8 mouse cellular contexts compared by ENCODE assay signal in the genomic region with DNA sequence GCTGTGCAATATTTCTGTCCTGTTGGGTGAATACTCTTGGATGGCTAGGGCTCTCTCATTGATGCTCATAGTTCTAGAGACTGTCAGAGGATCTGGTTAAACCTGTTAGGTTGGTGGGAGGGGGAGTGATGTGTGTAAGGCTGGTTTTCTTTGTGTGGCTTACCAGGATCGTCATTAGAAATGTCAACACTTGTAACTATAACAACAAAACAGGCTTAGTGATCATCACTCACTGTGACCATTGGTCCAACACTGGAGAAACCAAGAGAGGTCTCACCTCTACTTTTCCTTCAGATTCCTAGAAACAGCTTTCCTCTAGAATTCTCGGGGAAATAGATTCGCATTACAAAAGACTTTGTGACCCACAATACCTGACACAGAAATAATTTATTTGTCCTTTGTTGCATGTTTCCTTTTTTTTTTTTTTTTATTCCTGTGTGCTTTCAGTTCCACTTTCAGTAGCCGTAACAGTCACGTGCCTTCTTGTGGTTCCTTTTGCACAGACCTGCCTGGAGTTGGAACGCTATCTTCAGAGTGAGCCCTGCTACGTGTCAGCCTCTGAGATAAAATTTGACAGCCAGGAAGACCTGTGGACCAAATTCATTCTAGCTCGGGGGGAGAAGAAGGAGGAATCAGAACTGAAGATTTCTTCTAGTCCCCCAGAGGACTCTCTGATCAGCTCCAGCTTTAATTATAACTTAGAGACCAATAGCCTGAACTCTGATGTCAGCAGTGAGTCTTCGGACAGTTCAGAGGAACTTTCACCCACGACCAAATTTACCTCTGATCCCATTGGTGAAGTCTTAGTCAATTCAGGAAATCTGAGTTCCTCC. TPM values are rescaled to one million over a fixed set of nuclear protein-coding genes. Genes with fewer than 3 reads are reported as not detected.
DNase-seq lines count a peak whose midpoint lies in the region; ATAC-seq lines count a peak whose summit lies in the region.

No protein-coding gene starts in this region.

- H3K4me2 ChIP-seq in limb, embryonic 11.5 days (ENCODE audit: low read depth, severe bottlenecking) = no peak overlapping the region
- peak overlapping the region; percentile 82 for H3K4me2 ChIP-seq in heart, embryonic 14.5 days (ENCODE audit: low read length)
- peak overlapping the region; percentile 90 for H3K4me2 ChIP-seq in liver, embryonic 15.5 days

- no peak for DNase-seq in limb, embryonic 11.5 days (ENCODE audit: low spot score)
- no peak for DNase-seq in limb, embryonic 10.5 days (ENCODE audit: low spot score)
- peak; percentile 54 for DNase-seq in brain, adult 2 months (ENCODE audit: low read depth, low spot score)
- DNase-seq in retina, postnatal 1 day = peak; percentile 31
- DNase-seq in left cerebral cortex, postnatal 10 days (ENCODE audit: extremely low spot score in 1 of 2, low spot score in 2 of 2) = no peak
- no peak for DNase-seq in cerebellum, postnatal 14 days

- peaks cover 7% of the 10 kb centered on the region; the same call in 1 of the 2 replicates for H3K36me3 ChIP-seq in limb, embryonic 11.5 days (ENCODE audit: control insufficient read depth, insufficient read depth, low read length)
- H3K36me3 ChIP-seq in limb, embryonic 10.5 days = peaks cover 40% of the 10 kb centered on the region
- peaks cover 47% of the 10 kb centered on the region for H3K36me3 ChIP-seq in heart, embryonic 14.5 days (ENCODE audit: control insufficient read depth, insufficient read depth, low read length)
- peaks cover 45% of the 10 kb centered on the region for H3K36me3 ChIP-seq in liver, embryonic 15.5 days (replicated peaks)

- no peak overlapping the region for H3K27ac ChIP-seq in limb, embryonic 11.5 days (replicated peaks; ENCODE audit: low read depth, low read length)
- H3K27ac ChIP-seq in limb, embryonic 10.5 days = no peak overlapping the region
- H3K27ac ChIP-seq in heart, embryonic 14.5 days (replicated peaks in 1 of 2; ENCODE audit: control insufficient read depth in 1 of 2, insufficient read depth in 1 of 2, low read depth in 2 of 2, low read length in 2 of 2) = peak overlapping the region; percentile 86 to 100
- H3K27ac ChIP-seq in liver, embryonic 15.5 days (replicated peaks) = no peak overlapping the region

- intact Hi-C loops in left cerebral cortex, postnatal 10 days (cut with DNase I) = loop anchor here (5.0 to 10.0 kb wide), 6 partner anchors 137 to 1197 kb away; no protein-coding TSS in a partner anchor

- H3K9ac ChIP-seq in limb, embryonic 11.5 days (ENCODE audit: low read length) = no peak overlapping the region
- peak overlapping the region; percentile 96 for H3K9ac ChIP-seq in heart, embryonic 14.5 days (ENCODE audit: low read length)
- no peak overlapping the region for H3K9ac ChIP-seq in liver, embryonic 15.5 days

- no peak for ATAC-seq in limb, embryonic 11.5 days (ENCODE audit: insufficient number of reproducible peaks, low FRiP score, low TSS enrichment, low read depth)
- ATAC-seq in heart, embryonic 14.5 days (ENCODE audit: insufficient number of reproducible peaks, insufficient read depth, low FRiP score, low read depth) = no peak
- ATAC-seq in liver, embryonic 15.5 days (ENCODE audit: insufficient read depth) = no peak

- WGBS in limb, embryonic 11.5 days = 73% methylated on average over 10 of the region's 10 CpGs
- 75% methylated on average over 10 of the region's 10 CpGs for WGBS in limb, embryonic 10.5 days
- 9% methylated on average over 10 of the region's 10 CpGs for WGBS in heart, embryonic 14.5 days
- WGBS in liver, embryonic 15.5 days (ENCODE audit: insufficient replicate concordance) = 11% methylated on average over 10 of the region's 10 CpGs

- H3K27me3 ChIP-seq in limb, embryonic 11.5 days (ENCODE audit: control insufficient read depth, insufficient read depth, low read length) = no peaks in the 10 kb centered on the region
- no peaks in the 10 kb centered on the region for H3K27me3 ChIP-seq in limb, embryonic 10.5 days (ENCODE audit: low read depth, poor library complexity, severe bottlenecking)
- no peaks in the 10 kb centered on the region for H3K27me3 ChIP-seq in heart, embryonic 14.5 days (ENCODE audit: control insufficient read depth, insufficient read depth, low read length)
- no peaks in the 10 kb centered on the region for H3K27me3 ChIP-seq in liver, embryonic 15.5 days

- H3K4me1 ChIP-seq in limb, embryonic 11.5 days (ENCODE audit: control insufficient read depth, insufficient read depth, low read length) = no peaks in the 10 kb centered on the region
- H3K4me1 ChIP-seq in limb, embryonic 10.5 days = peaks cover 19% of the 10 kb centered on the region
- peaks cover 12 to 31% of the 10 kb centered on the region in 2 experiments for H3K4me1 ChIP-seq in heart, embryonic 14.5 days (ENCODE audit: control insufficient read depth in 2 of 2, insufficient read depth in 2 of 2, low read length in 2 of 2)
- H3K4me1 ChIP-seq in liver, embryonic 15.5 days (replicated peaks) = peaks cover 45% of the 10 kb centered on the region

- no peaks in the 10 kb centered on the region for H3K9me3 ChIP-seq in limb, embryonic 11.5 days (ENCODE audit: control insufficient read depth, low read length)
- no peaks in the 10 kb centered on the region for H3K9me3 ChIP-seq in limb, embryonic 10.5 days (replicated peaks)
- H3K9me3 ChIP-seq in heart, embryonic 14.5 days (ENCODE audit: control insufficient read depth, low read length) = no peaks in the 10 kb centered on the region
- no peaks in the 10 kb centered on the region for H3K9me3 ChIP-seq in liver, embryonic 15.5 days (replicated peaks)

- 0 out of 2 replicates have a peak overlapping the region, but pooled peaks have one; percentile 2 for H3K4me3 ChIP-seq in limb, embryonic 11.5 days (ENCODE audit: low read depth, low read length)
- no peak overlapping the region for H3K4me3 ChIP-seq in limb, embryonic 10.5 days
- peak overlapping the region; percentile 38 to 73 for H3K4me3 ChIP-seq in heart, embryonic 14.5 days (ENCODE audit: control insufficient read depth in 1 of 2, insufficient read depth in 1 of 2, low read depth in 1 of 2, low read length in 2 of 2)
- H3K4me3 ChIP-seq in liver, embryonic 15.5 days (replicated peaks) = peak overlapping the region; percentile 79

RNA-seq across cellular contexts. Expression of a gene that starts 3.2 kb away (rescaled TPM):
- 22.0 and 23.9 TPM in 2 replicates for polyA plus RNA-seq in limb, embryonic 11.5 days (2014; fragmentation: Nextera tagmentation; extraction: Ambion mirVana)
- 19.4 and 19.6 TPM in 2 replicates for polyA plus RNA-seq in limb, embryonic 10.5 days (2016; fragmentation: Nextera tagmentation; extraction: Ambion mirVana)
- polyA plus RNA-seq in heart, embryonic 14.5 days (2014; fragmentation: Nextera tagmentation; extraction: Ambion mirVana) = 65.4 and 70.9 TPM in 2 replicates
- 20.6 and 21.3 TPM in 2 replicates for polyA plus RNA-seq in liver, embryonic 15.5 days (2015; fragmentation: Nextera tagmentation; extraction: Ambion mirVana)
- total RNA-seq in left cerebral cortex, postnatal 10 days (2021) = 10 to 100 TPM; 71.1 to 82.5 TPM

Comparison
In these comparisons a context has a peak if more than half of its experiments do, and no peak if none do; other contexts are left out.
1. DNase-seq: peak in brain, adult 2 months (single experiment) and retina, postnatal 1 day (single experiment); none in limb, embryonic 11.5 days (single experiment), limb, embryonic 10.5 days (single experiment), left cerebral cortex, postnatal 10 days (0 of 2) and cerebellum, postnatal 14 days (0 of 2).
2. H3K27ac ChIP-seq: peak in heart, embryonic 14.5 days (2 of 2); none in limb, embryonic 11.5 days (single experiment), limb, embryonic 10.5 days (single experiment) and liver, embryonic 15.5 days (single experiment).